Mouse (Mus musculus) ES-Bruce4 (cell line): Measurements from ENCODE around the gene Epc2. TPM values are rescaled to one million over a fixed set of nuclear protein-coding genes. Genes with fewer than 3 reads are reported as not detected.

Experiments used
- H3K27ac ChIP-seq: 2 replicates; pipeline ENCODE4 v1.5.1; 2012; ENCODE audit warnings: low read length, inconsistent platforms; ENCODE audit not compliant: insufficient read depth
- H3K27me3 ChIP-seq: 2 replicates; pipeline ENCODE4 v1.6.1; 2012; ENCODE audit warnings: mild to moderate bottlenecking, low read length, inconsistent platforms; ENCODE audit not compliant: control insufficient read depth, poor library complexity, insufficient read depth, severe bottlenecking
- H3K36me3 ChIP-seq: 2 replicates; pipeline ENCODE4 v1.6.1; 2012; ENCODE audit warnings: inconsistent platforms, mild to moderate bottlenecking, low read length, moderate library complexity; ENCODE audit not compliant: control insufficient read depth, poor library complexity, insufficient read depth, severe bottlenecking
- H3K4me1 ChIP-seq: one replicate; pipeline ENCODE4 v1.8.1; 2011; ENCODE audit warnings: low read length; ENCODE audit not compliant: control insufficient read depth, insufficient read depth
- H3K4me3 ChIP-seq: 2 replicates; pipeline ENCODE4 v1.5.1; 2011; ENCODE audit warnings: low read depth, mild to moderate bottlenecking, low read length
- H3K9ac ChIP-seq: 2 replicates; pipeline ENCODE4 v1.6.1; 2012; ENCODE audit warnings: low read depth, mild to moderate bottlenecking, inconsistent platforms; ENCODE audit not compliant: poor library complexity, severe bottlenecking
- H3K9me3 ChIP-seq: replicated peaks from 2 replicates; pipeline ENCODE4 v1.6.1; 2012; ENCODE audit warnings: mild to moderate bottlenecking, low read length, inconsistent platforms; ENCODE audit not compliant: control insufficient read depth, poor library complexity, insufficient read depth, severe bottlenecking
- CTCF ChIP-seq: IDR thresholded peaks from one replicate; pipeline ENCODE4 v1.8.1; 2011; ENCODE audit warnings: low read depth, low read length
- EP300 ChIP-seq: IDR thresholded peaks from 2 replicates; pipeline ENCODE4 v1.6.1; 2011; ENCODE audit warnings: low read depth, low read length; ENCODE audit not compliant: insufficient read depth
- POLR2A ChIP-seq: IDR thresholded peaks from one replicate; pipeline ENCODE4 v1.8.1; 2011; ENCODE audit warnings: low read length; ENCODE audit not compliant: insufficient read depth
- polyA plus RNA-seq: library from polyadenylated mRNA; stranded (reverse); fragments of >200 nt; gene quantifications from 2 replicates; pipeline ENCODE4 v1.2.4, GENCODE M21; 2011; ENCODE audit warnings: low read depth; ENCODE audit not compliant: missing spikeins, insufficient read depth, insufficient read length

Gene Epc2
- polyA plus RNA-seq, 1 experiment, result 38.8 TPM

DNA sequence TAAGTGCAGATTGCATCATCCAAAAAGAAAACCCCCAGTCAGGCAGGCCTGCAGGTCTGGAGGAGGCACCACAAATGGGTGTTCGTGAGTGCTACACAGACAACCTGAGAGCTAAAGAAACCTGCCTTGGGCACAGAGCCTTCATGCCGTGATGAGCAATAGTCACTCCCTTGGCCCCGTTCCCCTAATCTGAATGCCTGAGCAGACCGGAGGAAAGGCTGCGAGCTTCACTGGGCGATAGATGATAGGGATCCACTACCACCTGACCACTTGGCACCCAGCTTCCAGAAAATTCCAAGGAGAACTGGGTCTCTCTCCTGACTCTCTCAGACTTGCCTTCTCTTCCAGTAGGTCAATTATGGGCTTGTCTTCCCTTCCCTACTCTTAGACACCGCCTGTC lies 143.6 kb downstream of the Epc2 start:
- Histone ChIP-seq H3K27ac (no peak overlapping the region), H3K36me3 (no peaks in the 10 kb centered on the region), H3K4me3 (no peak overlapping the region), H3K9ac (no peak overlapping the region), H3K9me3 (no peaks in the 10 kb centered on the region), H3K4me1 (no peaks in the 10 kb centered on the region), H3K27me3 (no peaks in the 10 kb centered on the region)
- no peak for TF ChIP-seq CTCF
- no peak for TF ChIP-seq EP300
- no peak for TF ChIP-seq POLR2A

DNA sequence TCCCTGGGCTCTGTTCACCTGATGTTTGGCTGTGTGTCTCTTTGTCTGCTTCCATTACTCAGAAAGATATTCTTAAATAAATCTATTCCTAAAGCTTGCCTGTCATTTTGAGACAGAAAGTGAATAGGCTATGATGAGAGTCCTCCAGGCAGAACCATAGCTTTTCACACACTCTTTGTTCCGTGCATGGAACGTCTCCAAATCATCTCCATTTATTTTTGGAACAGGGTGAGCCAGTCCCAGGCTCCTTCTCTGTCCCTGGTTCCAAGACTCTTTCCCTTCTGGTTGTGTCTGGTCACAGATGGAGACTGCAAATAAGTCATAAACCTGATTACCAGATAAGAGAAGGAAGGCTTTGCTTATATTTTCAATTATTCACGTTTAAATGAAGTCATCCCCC lies 145.0 kb downstream of the Epc2 start:
- Histone ChIP-seq H3K4me1 (no peaks in the 10 kb centered on the region), H3K9ac (no peak overlapping the region), H3K27ac (no peak overlapping the region), H3K36me3 (no peaks in the 10 kb centered on the region), H3K4me3 (no peak overlapping the region), H3K27me3 (no peaks in the 10 kb centered on the region), H3K9me3 (no peaks in the 10 kb centered on the region)
- TF ChIP-seq CTCF (no peak), POLR2A (no peak), EP300 (no peak)

DNA sequence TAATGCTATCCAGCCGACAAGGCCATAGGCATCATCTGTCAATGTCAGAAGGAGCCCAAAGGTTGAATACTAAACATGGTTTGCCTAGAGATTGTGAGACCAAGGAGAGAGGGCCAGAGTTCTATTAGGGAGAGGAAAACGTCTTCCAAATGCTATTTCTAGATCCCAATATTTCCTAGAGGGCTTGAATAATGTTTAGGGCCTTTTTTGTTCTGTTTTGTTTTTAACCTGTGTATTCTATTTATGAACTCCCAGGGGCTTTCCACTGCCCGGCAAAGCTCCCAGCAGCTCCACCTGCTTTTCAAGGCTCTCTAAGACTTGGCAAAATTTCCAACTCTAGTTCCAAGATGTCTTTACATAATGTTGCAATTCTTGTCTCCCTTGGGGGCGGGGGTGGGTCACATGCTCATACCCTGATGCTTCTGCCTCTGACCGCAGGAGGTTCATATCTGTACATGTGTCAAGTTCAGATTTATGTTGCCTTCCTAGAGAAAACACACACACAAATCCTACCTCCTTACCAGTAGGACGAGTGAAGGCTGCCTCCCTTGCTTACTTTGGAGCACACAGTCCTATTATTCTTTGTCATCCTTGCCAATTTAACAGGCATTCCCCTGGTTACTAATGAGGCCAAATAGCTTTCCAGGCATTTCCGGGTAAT lies 148.9 kb downstream of the Epc2 start:
- Histone ChIP-seq H3K9ac (no peak overlapping the region), H3K9me3 (peaks cover 19% of the 10 kb centered on the region), H3K27ac (no peak overlapping the region), H3K27me3 (no peaks in the 10 kb centered on the region), H3K36me3 (no peaks in the 10 kb centered on the region), H3K4me1 (no peaks in the 10 kb centered on the region), H3K4me3 (no peak overlapping the region)
- TF ChIP-seq CTCF (no peak), POLR2A (no peak), EP300 (no peak)

Other genes starting within 250 kb of the Epc2 start
- 25.8 and 28.2 TPM in 2 replicates for gene Kif5c, start 167.8 kb downstream of the Epc2 start, polyA plus RNA-seq